8 mouse cellular contexts compared by ENCODE assay signal in the genomic region with DNA sequence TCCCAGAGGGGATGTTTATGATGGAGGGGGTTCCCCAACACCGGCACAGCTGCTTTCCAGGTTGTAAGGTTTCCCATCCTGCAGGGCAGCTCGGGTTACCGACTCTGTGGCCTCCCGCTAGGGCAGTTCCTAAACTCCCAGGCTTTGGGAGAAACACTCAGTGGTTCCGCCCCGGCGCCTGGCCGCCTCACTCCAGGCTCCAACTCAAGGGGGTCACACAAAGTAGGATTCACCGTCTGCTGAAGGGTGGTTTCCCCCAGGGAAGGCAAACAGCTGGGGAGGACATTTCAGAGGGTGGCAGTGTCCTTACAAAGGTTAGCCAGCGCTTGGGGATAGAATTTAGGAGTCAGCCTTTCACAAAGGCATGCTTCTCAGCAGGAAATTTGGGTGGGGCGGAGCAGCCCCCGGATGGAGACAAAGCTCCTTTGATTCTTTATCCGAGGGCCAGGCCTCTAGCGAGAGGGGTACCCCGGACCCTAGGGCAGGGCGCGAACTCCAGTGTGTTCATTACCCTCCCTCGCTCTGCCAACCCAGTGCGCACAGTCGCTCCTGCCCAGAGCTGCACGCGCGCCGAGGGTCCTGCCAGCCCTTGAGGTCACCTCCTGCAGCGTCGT. TPM values are rescaled to one million over a fixed set of nuclear protein-coding genes. Genes with fewer than 3 reads are reported as not detected.
DNase-seq lines count a peak whose midpoint lies in the region; ATAC-seq and TF ChIP-seq lines count a peak whose summit lies in the region.

No protein-coding gene starts in this region.

- DNase-seq in WW6 (ENCODE audit: low read depth, low spot score), result peak; percentile 33
- DNase-seq in gastrocnemius, postnatal 10 days, result peak; percentile 42
- DNase-seq in right cerebral cortex, postnatal 10 days (ENCODE audit: low spot score in 2 of 2), result no peak
- DNase-seq in frontal cortex, postnatal 25 days (ENCODE audit: low spot score in 2 of 2), result no peak

- H3K9ac ChIP-seq in intestine, postnatal 0 days (ENCODE audit: low read depth, low read length), result peak overlapping the region; percentile 17; the same call in 1 of the 2 replicates
- peak overlapping the region; percentile 28; the same call in 1 of the 2 replicates for H3K9ac ChIP-seq in midbrain, embryonic 13.5 days (replicated peaks)

- no peaks in the 10 kb centered on the region for H3K79me3 ChIP-seq in C2C12 (ENCODE audit: low read depth)

- no peak for TF ChIP-seq CTCF in C2C12 (IDR thresholded peaks at IDR 0.05; ENCODE audit: control insufficient read depth, insufficient read depth, insufficient read length)
- no peak for TF ChIP-seq CTCF in intestine, postnatal 0 days (IDR thresholded peaks at IDR 0.05; ENCODE audit: low read depth)

- H3K36me3 ChIP-seq in C2C12 (ENCODE audit: control insufficient read depth, insufficient read depth), result no peaks in the 10 kb centered on the region
- peaks cover 4% of the 10 kb centered on the region for H3K36me3 ChIP-seq in intestine, postnatal 0 days (ENCODE audit: control insufficient read depth, insufficient read depth)
- H3K36me3 ChIP-seq in midbrain, embryonic 13.5 days, result no peaks in the 10 kb centered on the region

- peak overlapping the region; percentile 68 for H3ac ChIP-seq in C2C12 (ENCODE audit: control insufficient read depth, insufficient read length, low read depth)

- WGBS in intestine, postnatal 0 days, result 5% methylated on average over 26 of the region's 26 CpGs
- WGBS in midbrain, embryonic 13.5 days, result 2% methylated on average over 26 of the region's 26 CpGs

- ATAC-seq in intestine, postnatal 0 days, result peak; percentile 45
- peak; percentile 24 for ATAC-seq in midbrain, embryonic 13.5 days
- ATAC-seq in granulocyte monocyte progenitor cell, adult 5-6 weeks (replicated peaks; ENCODE audit: poor library complexity, severe bottlenecking), result no peak

- no peak overlapping the region for H3K4me3 ChIP-seq in C2C12 (ENCODE audit: insufficient read depth, poor library complexity, severe bottlenecking)
- H3K4me3 ChIP-seq in intestine, postnatal 0 days (ENCODE audit: low read depth, low read length), result peak overlapping the region; percentile 54
- peak overlapping the region; percentile 52 for H3K4me3 ChIP-seq in midbrain, embryonic 13.5 days (replicated peaks)

- peaks cover 13% of the 10 kb centered on the region for H3K4me1 ChIP-seq in intestine, postnatal 0 days (replicated peaks; ENCODE audit: control insufficient read depth, insufficient read depth, low read length)
- H3K4me1 ChIP-seq in midbrain, embryonic 13.5 days (replicated peaks), result peaks cover 25% of the 10 kb centered on the region

- H3K27me3 ChIP-seq in C2C12 (ENCODE audit: control insufficient read depth, insufficient read depth, insufficient read length), result no peaks in the 10 kb centered on the region
- H3K27me3 ChIP-seq in intestine, postnatal 0 days (replicated peaks; ENCODE audit: control insufficient read depth, insufficient read depth, low read length), result no peaks in the 10 kb centered on the region
- peaks cover 55% of the 10 kb centered on the region for H3K27me3 ChIP-seq in midbrain, embryonic 13.5 days

- no peaks in the 10 kb centered on the region for H3K79me2 ChIP-seq in C2C12 (ENCODE audit: control insufficient read depth, insufficient read depth)

- peak overlapping the region; percentile 57 for H3K27ac ChIP-seq in intestine, postnatal 0 days (ENCODE audit: low read depth, low read length)
- no peak overlapping the region for H3K27ac ChIP-seq in midbrain, embryonic 13.5 days

- H3K4me2 ChIP-seq in intestine, postnatal 0 days (replicated peaks; ENCODE audit: low read depth), result peak overlapping the region; percentile 92
- H3K4me2 ChIP-seq in midbrain, embryonic 13.5 days (replicated peaks), result peak overlapping the region; percentile 93

- no peaks in the 10 kb centered on the region for H3K9me3 ChIP-seq in intestine, postnatal 0 days (ENCODE audit: control insufficient read depth)
- H3K9me3 ChIP-seq in midbrain, embryonic 13.5 days, result no peaks in the 10 kb centered on the region

TF ChIP-seq in C2C12, 6 proteins besides CTCF, POLR2A, EP300 and RAD21:
- TF ChIP-seq CEBPB (IDR thresholded peaks at IDR 0.05; ENCODE audit: low read depth) (no peak), MYOD1 (IDR thresholded peaks at IDR 0.05; ENCODE audit: control insufficient read depth, insufficient read length, low read depth) (peak; percentile 46), MYOG (IDR thresholded peaks at IDR 0.05; ENCODE audit: control insufficient read depth, extremely low read depth, insufficient read length) (no peak)

RNA-seq across cellular contexts. Expression of a gene that starts 0.5 kb away (rescaled TPM):
- 25.6 TPM for polyA plus RNA-seq in C2C12 (2012; fragmentation: generic; extraction: Trizol)
- total RNA-seq in gastrocnemius, postnatal 10 days (2021), result 10 to 100 TPM; 90.7 to 94.0 TPM
- polyA plus RNA-seq in intestine, postnatal 0 days (2015; fragmentation: Nextera tagmentation; extraction: Ambion mirVana), result 20.0 and 21.8 TPM in 2 replicates
- polyA plus RNA-seq in midbrain, embryonic 13.5 days (2015; fragmentation: Nextera tagmentation; extraction: Ambion mirVana), result 35.1 and 40.7 TPM in 2 replicates
- total RNA-seq in granulocyte monocyte progenitor cell, adult 5-6 weeks (2014; fragmentation: Nextera tagmentation), result not detected in 2 replicates
- 0.26 and 0.34 TPM in 2 replicates for total RNA-seq in granulocyte monocyte progenitor cell, adult 5-6 weeks (2017)

Comparison
In these comparisons a context has a peak if more than half of its experiments do, and no peak if none do; other contexts are left out.
1. DNase-seq: peak in WW6 (single experiment) and gastrocnemius, postnatal 10 days (single experiment); none in right cerebral cortex, postnatal 10 days (0 of 2) and frontal cortex, postnatal 25 days (0 of 2).